ENCODE assay signal across 7 mouse cellular contexts in genomic region chr15:25984734-25985492, GRCm38 (mm10). TPM values are rescaled to one million over a fixed set of nuclear protein-coding genes. Genes with fewer than 3 reads are reported as not detected.
DNase-seq lines count a peak whose midpoint lies in the region; ATAC-seq and TF ChIP-seq lines count a peak whose summit lies in the region.

No protein-coding gene starts in this region.

- H3K4me2 ChIP-seq in kidney, postnatal 0 days (ENCODE audit: low read length) = peak overlapping the region; percentile 93
- peak overlapping the region; percentile 90 for H3K4me2 ChIP-seq in limb, embryonic 14.5 days (replicated peaks; ENCODE audit: low read depth, low read length, severe bottlenecking)

- WGBS in kidney, postnatal 0 days = under 1% methylated on average over 64 of the region's 71 CpGs
- WGBS in forebrain, embryonic 10.5 days = under 1% methylated on average over 71 of the region's 71 CpGs
- WGBS in limb, embryonic 14.5 days = 1% methylated on average over 71 of the region's 71 CpGs

- DNase-seq in kidney, postnatal 0 days (ENCODE audit: low spot score) = peak; percentile 19
- no peak for DNase-seq in kidney, adult 18-20 months
- peak; percentile 15 for DNase-seq in adipocyte (ENCODE audit: low spot score)
- DNase-seq in forebrain, embryonic 10.5 days (ENCODE audit: extremely low spot score, low spot score) = no peak
- no peak for DNase-seq in limb, embryonic 14.5 days (ENCODE audit: low spot score)
- peak; percentile 50 for DNase-seq in neural tube, embryonic 10.5 days (ENCODE audit: extremely low spot score, low spot score)
- no peak for DNase-seq in adrenal gland, postnatal 25 days

- no peaks in the 10 kb centered on the region for H3K9me3 ChIP-seq in kidney, postnatal 0 days (replicated peaks; ENCODE audit: low read length)
- no peaks in the 10 kb centered on the region for H3K9me3 ChIP-seq in forebrain, embryonic 10.5 days
- H3K9me3 ChIP-seq in limb, embryonic 14.5 days (ENCODE audit: control insufficient read depth, low read length) = no peaks in the 10 kb centered on the region

- ATAC-seq in kidney, postnatal 0 days (replicated peaks; ENCODE audit: low FRiP score, low read depth) = peak; percentile 37
- ATAC-seq in limb, embryonic 14.5 days (ENCODE audit: low FRiP score, low read depth) = no peak

- peaks cover 4% of the 10 kb centered on the region; the same call in 1 of the 2 replicates for H3K4me1 ChIP-seq in kidney, postnatal 0 days (replicated peaks; ENCODE audit: insufficient read depth, low read length)
- H3K4me1 ChIP-seq in forebrain, embryonic 10.5 days = peaks cover 20% of the 10 kb centered on the region
- H3K4me1 ChIP-seq in limb, embryonic 14.5 days (ENCODE audit: control insufficient read depth, insufficient read depth, low read length) = peaks cover 11% of the 10 kb centered on the region

- no peak for TF ChIP-seq POLR2A in limb, embryonic 14.5 days (IDR thresholded peaks at IDR 0.05; ENCODE audit: borderline replicate concordance, extremely low read depth, insufficient read depth, insufficient read length)

- peak overlapping the region; percentile 94 for H3K4me3 ChIP-seq in kidney, postnatal 0 days (replicated peaks; ENCODE audit: low read depth, low read length)
- H3K4me3 ChIP-seq in forebrain, embryonic 10.5 days = peak overlapping the region; percentile 99
- H3K4me3 ChIP-seq in limb, embryonic 14.5 days (replicated peaks; ENCODE audit: low read length) = peak overlapping the region; percentile 91

- H3K27me3 ChIP-seq in kidney, postnatal 0 days (ENCODE audit: insufficient read depth, low read length) = no peaks in the 10 kb centered on the region
- no peaks in the 10 kb centered on the region for H3K27me3 ChIP-seq in forebrain, embryonic 10.5 days (ENCODE audit: poor library complexity, severe bottlenecking)
- no peaks in the 10 kb centered on the region for H3K27me3 ChIP-seq in limb, embryonic 14.5 days (ENCODE audit: control insufficient read depth, insufficient read depth, low read length)

- no peak for TF ChIP-seq CTCF in kidney, postnatal 0 days (IDR thresholded peaks at IDR 0.05; ENCODE audit: low read depth)

- peak overlapping the region; percentile 83 for H3K9ac ChIP-seq in kidney, postnatal 0 days (ENCODE audit: low read depth, low read length)
- peak overlapping the region; percentile 86 for H3K9ac ChIP-seq in limb, embryonic 14.5 days (ENCODE audit: low read depth, low read length, severe bottlenecking)

- peak overlapping the region; percentile 92 for H3K27ac ChIP-seq in kidney, postnatal 0 days
- peak overlapping the region; percentile 92 for H3K27ac ChIP-seq in forebrain, embryonic 10.5 days
- H3K27ac ChIP-seq in limb, embryonic 14.5 days (replicated peaks; ENCODE audit: low read depth, low read length) = peak overlapping the region; percentile 89

- H3K36me3 ChIP-seq in kidney, postnatal 0 days (ENCODE audit: insufficient read depth, low read length) = peaks cover 12% of the 10 kb centered on the region; the same call in 1 of the 2 replicates
- H3K36me3 ChIP-seq in forebrain, embryonic 10.5 days (replicated peaks) = peaks cover 32% of the 10 kb centered on the region
- H3K36me3 ChIP-seq in limb, embryonic 14.5 days (ENCODE audit: control insufficient read depth, insufficient read depth, low read length) = peaks cover 28% of the 10 kb centered on the region

RNA-seq across cellular contexts. Expression of gene Zfp622, which starts 0.7 kb away (rescaled TPM):
- 23.2 and 27.3 TPM in 2 replicates for polyA plus RNA-seq in kidney, postnatal 0 days (2015; fragmentation: Nextera tagmentation; extraction: Ambion mirVana)
- polyA plus RNA-seq in forebrain, embryonic 10.5 days (2016; fragmentation: Nextera tagmentation; extraction: Ambion mirVana) = 22.0 and 24.4 TPM in 2 replicates
- polyA plus RNA-seq in limb, embryonic 14.5 days (2012; rRNA removed) = 22.7 and 27.8 TPM in 2 replicates
- 34.5 and 35.1 TPM in 2 replicates for polyA plus RNA-seq in limb, embryonic 14.5 days (2014; fragmentation: Nextera tagmentation; extraction: Ambion mirVana)
- total RNA-seq in adrenal gland, postnatal 25 days (2021) = 36.5 and 42.5 TPM in 2 replicates

Comparison
In these comparisons a context has a peak if more than half of its experiments do, and no peak if none do; other contexts are left out.
1. DNase-seq: peak in kidney, postnatal 0 days (single experiment), adipocyte (single experiment) and neural tube, embryonic 10.5 days (single experiment); none in kidney, adult 18-20 months (single experiment), forebrain, embryonic 10.5 days (single experiment), limb, embryonic 14.5 days (single experiment) and adrenal gland, postnatal 25 days (single experiment).
2. Peak in every context shown above with its lines, with median percentiles within 50 percentile points of each other: H3K27ac ChIP-seq and H3K4me3 ChIP-seq.